Mouse (Mus musculus): ENCODE data around the gene Pnmal1.

- no peak for TF ChIP-seq POLR2A (IDR thresholded peaks at IDR 0.05; ENCODE audit: extremely low read depth, insufficient read depth, low read length)
- no peak for TF ChIP-seq CTCF (IDR thresholded peaks at IDR 0.05; ENCODE audit: extremely low read depth, insufficient read depth, low read length)
Measured at GRCm38 (mm10) chr7:16945419-16945818, 14.1 kb upstream of the Pnmal1 start.
